Mouse (Mus musculus) MEL (cell line): ENCODE results near the gene Ppp2r2d. TPM values are rescaled to one million over a fixed set of nuclear protein-coding genes. Genes with fewer than 3 reads are reported as not detected.

ENCODE experiments used
- DNase-seq: peaks from one replicate; pipeline ENCODE4 v3.0.0; 2011; ENCODE audit warnings: low read depth, low spot score
- H3K27ac ChIP-seq: 2 replicates; pipeline ENCODE4 v1.5.1; 2012; ENCODE audit warnings: low read depth, mild to moderate bottlenecking, control low read depth, low read length, moderate library complexity; ENCODE audit not compliant: control insufficient read depth
- H3K27me3 ChIP-seq, 2 experiments: fragments of 150-350 bp in 1 of 2; sonication (generic) in 1 of 2; 2 replicates each; pipeline ENCODE4 v1.6.1; 2012; ENCODE audit warnings: low read length in 2 of 2, mild to moderate bottlenecking in 2 of 2, improper control_type of control experiment in 1 of 2, moderate library complexity in 1 of 2; ENCODE audit not compliant: insufficient read depth in 2 of 2, control insufficient read depth in 1 of 2
- H3K36me3 ChIP-seq, 2 experiments: 2 replicates each; pipeline ENCODE4 v1.6.1; 2012 to 2014; ENCODE audit warnings: low read length in 2 of 2, improper control_type of control experiment in 1 of 2, inconsistent platforms in 1 of 2, mild to moderate bottlenecking in 1 of 2; ENCODE audit not compliant: insufficient read depth in 2 of 2, control insufficient read depth in 1 of 2
- H3K4me1 ChIP-seq, 2 experiments: fragments of 150-350 bp in 1 of 2; sonication (generic) in 1 of 2; 2 replicates each; pipeline ENCODE4 v1.6.1; 2012; ENCODE audit warnings: low read length in 2 of 2, improper control_type of control experiment in 1 of 2, mild to moderate bottlenecking in 1 of 2; ENCODE audit not compliant: insufficient read depth in 2 of 2, control insufficient read depth in 1 of 2
- H3K4me3 ChIP-seq, 2 experiments: fragments of 150-350 bp in 1 of 2; sonication (generic) in 1 of 2; 2 replicates each; pipeline ENCODE4 v1.5.1; 2012; ENCODE audit warnings: low read depth in 2 of 2, low read length in 2 of 2, mild to moderate bottlenecking in 2 of 2, moderate library complexity in 2 of 2, control low read depth in 1 of 2, improper control_type of control experiment in 1 of 2; ENCODE audit not compliant: control insufficient read depth in 1 of 2, insufficient read depth in 1 of 2
- H3K79me2 ChIP-seq: 2 replicates; pipeline ENCODE4 v1.6.1; 2012; ENCODE audit warnings: mild to moderate bottlenecking, low read length, moderate library complexity; ENCODE audit not compliant: control insufficient read depth, poor library complexity, insufficient read depth
- H3K9ac ChIP-seq: 2 replicates; pipeline ENCODE4 v1.6.1; 2012; ENCODE audit warnings: low read depth, mild to moderate bottlenecking, control low read depth, low read length, moderate library complexity; ENCODE audit not compliant: control insufficient read depth, poor library complexity, severe bottlenecking
- H3K9me3 ChIP-seq: fragments of 150-350 bp; sonication (generic); replicated peaks from 2 replicates; pipeline ENCODE4 v1.6.1; 2012; ENCODE audit warnings: mild to moderate bottlenecking, low read length, improper control_type of control experiment, moderate library complexity; ENCODE audit not compliant: insufficient read depth
- BHLHE40 ChIP-seq: IDR thresholded peaks from 2 replicates; pipeline ENCODE4 v1.6.1; 2012; ENCODE audit warnings: low read depth, mild to moderate bottlenecking, inconsistent platforms, low read length, improper control_type of control experiment, borderline replicate concordance
- CHD1 ChIP-seq: IDR thresholded peaks from 2 replicates; pipeline ENCODE4 v1.6.1; 2012; ENCODE audit warnings: low read depth, mild to moderate bottlenecking, inconsistent platforms, low read length, improper control_type of control experiment
- CHD2 ChIP-seq: IDR thresholded peaks from 2 replicates; pipeline ENCODE4 v1.6.1; 2011; ENCODE audit warnings: low read length, improper control_type of control experiment
- CTCF ChIP-seq, 3 experiments: IDR thresholded peaks in 2 of 3; conservative IDR thresholded peaks in 1 of 3; 2 replicates each; pipeline ENCODE4 v1.5.1; 2011 to 2012; ENCODE audit warnings: low read length in 3 of 3, low read depth in 2 of 3, mild to moderate bottlenecking in 2 of 3, improper control_type of control experiment in 1 of 3, inconsistent platforms in 1 of 3, mixed read lengths in 1 of 3, moderate library complexity in 1 of 3; ENCODE audit not compliant: control insufficient read depth in 1 of 3, insufficient read depth in 1 of 3, poor library complexity in 1 of 3, severe bottlenecking in 1 of 3
- E2F4 ChIP-seq: IDR thresholded peaks from 2 replicates; pipeline ENCODE4 v1.6.1; 2011; ENCODE audit warnings: low read depth, low read length, improper control_type of control experiment, borderline replicate concordance
- EP300 ChIP-seq, 2 experiments: IDR thresholded peaks; 2 replicates each; pipeline ENCODE4 v1.6.1; 2011; ENCODE audit warnings: improper control_type of control experiment in 2 of 2, low read length in 2 of 2, low read depth in 1 of 2, mild to moderate bottlenecking in 1 of 2
- ETS1 ChIP-seq: IDR thresholded peaks from 2 replicates; pipeline ENCODE4 v1.6.1; 2012; ENCODE audit warnings: low read depth, mild to moderate bottlenecking, inconsistent platforms, low read length, improper control_type of control experiment, moderate library complexity
- GABPA ChIP-seq: IDR thresholded peaks from 2 replicates; pipeline ENCODE4 v1.6.1; 2012; ENCODE audit warnings: low read depth, mild to moderate bottlenecking, inconsistent platforms, low read length, improper control_type of control experiment, moderate library complexity
- GATA1 ChIP-seq: IDR thresholded peaks from 2 replicates; pipeline ENCODE4 v1.6.1; 2011; ENCODE audit warnings: low read depth, low read length, improper control_type of control experiment
- MAFK ChIP-seq: IDR thresholded peaks from 2 replicates; pipeline ENCODE4 v1.6.1; 2011; ENCODE audit warnings: low read depth, mild to moderate bottlenecking, low read length, improper control_type of control experiment, borderline replicate concordance
- MAX ChIP-seq: IDR thresholded peaks from 2 replicates; pipeline ENCODE4 v1.6.1; 2011; ENCODE audit warnings: low read length, improper control_type of control experiment
- MAZ ChIP-seq: IDR thresholded peaks from 2 replicates; pipeline ENCODE4 v1.6.1; 2012; ENCODE audit warnings: low read depth, mild to moderate bottlenecking, inconsistent platforms, low read length, improper control_type of control experiment
- MXI1 ChIP-seq: IDR thresholded peaks from 2 replicates; pipeline ENCODE4 v1.6.1; 2011; ENCODE audit warnings: mild to moderate bottlenecking, low read depth, low read length, improper control_type of control experiment
- MYB ChIP-seq: IDR thresholded peaks from 2 replicates; pipeline ENCODE4 v1.6.1; 2011; ENCODE audit warnings: mild to moderate bottlenecking, low read depth, low read length, improper control_type of control experiment
- NELFE ChIP-seq: IDR thresholded peaks from 2 replicates; pipeline ENCODE4 v1.6.1; 2011; ENCODE audit warnings: low read depth, low read length, improper control_type of control experiment
- NRF1 ChIP-seq: IDR thresholded peaks from 2 replicates; pipeline ENCODE4 v1.6.1; 2014; ENCODE audit warnings: low read depth, mild to moderate bottlenecking, inconsistent platforms, low read length, improper control_type of control experiment, moderate library complexity; ENCODE audit not compliant: poor library complexity, insufficient read depth, severe bottlenecking
- POLR2AphosphoS2 ChIP-seq: IDR thresholded peaks from 2 replicates; pipeline ENCODE4 v1.6.1; 2011; ENCODE audit warnings: low read length, improper control_type of control experiment
- RCOR1 ChIP-seq: IDR thresholded peaks from 2 replicates; pipeline ENCODE4 v1.6.1; 2012; ENCODE audit warnings: low read depth, mild to moderate bottlenecking, inconsistent platforms, low read length, improper control_type of control experiment
- TCF12 ChIP-seq: IDR thresholded peaks from 2 replicates; pipeline ENCODE4 v1.6.1; 2014; ENCODE audit warnings: low read depth, mild to moderate bottlenecking, inconsistent platforms, low read length, improper control_type of control experiment, moderate library complexity
- UBTF ChIP-seq: IDR thresholded peaks from 2 replicates; pipeline ENCODE4 v1.6.1; 2012; ENCODE audit warnings: low read depth, mild to moderate bottlenecking, inconsistent platforms, low read length, improper control_type of control experiment, moderate library complexity, borderline replicate concordance; ENCODE audit not compliant: insufficient read depth
- USF2 ChIP-seq, 2 experiments: IDR thresholded peaks; 2 replicates each; pipeline ENCODE4 v1.6.1; 2011 to 2012; ENCODE audit warnings: improper control_type of control experiment in 2 of 2, low read length in 2 of 2, borderline replicate concordance in 1 of 2, inconsistent platforms in 1 of 2, low read depth in 1 of 2, mild to moderate bottlenecking in 1 of 2; ENCODE audit not compliant: insufficient read depth in 1 of 2
- ZKSCAN1 ChIP-seq: IDR thresholded peaks from 2 replicates; pipeline ENCODE4 v1.6.1; 2012; ENCODE audit warnings: low read depth, mild to moderate bottlenecking, inconsistent platforms, low read length, improper control_type of control experiment, moderate library complexity
- ZNF384 ChIP-seq: IDR thresholded peaks from 2 replicates; pipeline ENCODE4 v1.6.1; 2012; ENCODE audit warnings: low read depth, mild to moderate bottlenecking, inconsistent platforms, low read length, improper control_type of control experiment
- polyA plus RNA-seq, 2 experiments: library from polyadenylated mRNA; stranded (reverse) in 1 of 2; unstranded in 1 of 2; fragments of >175 nt in 1 of 2; fragments of >200 nt in 1 of 2; gene quantifications; 2 replicates each; pipeline versions ENCODE4 v1.2.1 to v1.2.4; 2012; ENCODE audit warnings: low replicate concordance in 2 of 2, low read depth in 1 of 2; ENCODE audit not compliant: insufficient read length in 2 of 2, insufficient read depth in 1 of 2, missing spikeins in 1 of 2
- total RNA-seq: library from RNA; depleted of rRNA; stranded (reverse); fragments of 300-350 nt; gene quantifications from 2 replicates; pipeline ENCODE4 v1.2.3, GENCODE M21; 2012

The Ppp2r2d gene
- total and polyA plus RNA-seq, 3 experiments: 30.9 to 46.6 TPM; not detected in 1

DNA sequence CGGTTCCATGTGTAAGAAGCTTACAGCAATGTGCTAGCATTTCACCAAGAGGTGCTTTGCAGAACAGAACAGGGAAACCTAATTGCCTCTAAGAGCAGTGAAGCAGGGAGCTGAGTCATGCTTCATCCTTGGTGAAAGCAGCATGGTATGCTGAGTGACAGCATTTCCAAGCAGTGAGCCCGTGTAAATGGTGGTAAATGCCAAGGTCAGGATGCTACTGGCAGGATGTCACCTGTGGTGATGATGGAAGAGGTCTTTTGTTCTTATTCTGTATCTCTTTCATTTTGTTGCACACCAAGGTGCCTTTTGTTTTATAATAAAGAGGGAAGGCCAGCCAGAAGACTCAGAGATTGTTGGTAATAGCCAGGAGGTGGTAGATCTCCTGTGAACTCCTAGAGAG, 10.8 kb downstream of the Ppp2r2d start:
- Histone ChIP-seq H3K36me3 (peaks cover 0 to 20% of the 10 kb centered on the region in 2 experiments; a peak in 3 of 4 replicates), H3K9me3 (no peaks in the 10 kb centered on the region), H3K27ac (no peak overlapping the region), H3K4me1 (no peaks in the 10 kb centered on the region), H3K27me3 (no peaks in the 10 kb centered on the region), H3K9ac (no peak overlapping the region), H3K79me2 (peaks cover 6% of the 10 kb centered on the region), H3K4me3 (no peak overlapping the region)
- TF ChIP-seq E2F4 (no peak), NELFE (no peak), MYB (no peak), CHD1 (no peak), ZNF384 (no peak), RCOR1 (no peak), POLR2AphosphoS2 (no peak), NRF1 (no peak), ETS1 (no peak)
- no peak for DNase-seq

DNA sequence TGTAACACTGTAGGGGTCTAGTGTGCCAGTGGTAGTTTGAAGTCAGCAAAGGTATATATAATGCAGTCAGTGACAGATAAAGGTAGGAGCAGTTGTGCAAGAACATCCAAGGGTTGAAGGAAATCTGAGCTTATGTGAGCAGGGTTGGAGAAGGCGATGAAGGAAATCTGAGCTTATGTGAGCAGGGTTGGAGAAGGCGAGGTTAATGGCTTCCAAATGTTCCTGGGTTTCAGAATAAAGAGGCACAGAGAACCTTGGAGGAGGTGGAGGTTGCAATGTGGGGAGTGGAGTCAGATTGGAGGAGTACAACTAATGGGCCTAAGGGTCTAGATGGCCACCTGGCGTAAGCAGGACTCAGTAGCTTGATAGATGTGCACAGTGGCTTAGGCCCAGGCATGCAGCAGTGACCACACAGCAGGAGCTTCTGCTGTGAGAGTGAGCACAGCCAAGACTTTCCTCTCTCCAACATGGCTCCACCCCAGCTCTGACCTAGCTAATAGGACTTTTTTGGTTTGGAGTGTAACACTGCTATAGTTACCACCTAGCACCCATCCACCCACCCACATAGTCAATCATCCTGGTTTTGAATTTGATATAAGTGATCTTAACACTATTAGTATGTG, 18.2 kb downstream of the Ppp2r2d start:
- TF ChIP-seq CHD2 (no peak), E2F4 (no peak), MAX (no peak), EP300 (IDR thresholded peaks at IDR 0.05; ENCODE audit: low read depth in 1 of 2, low read length in 2 of 2) (no peak), MXI1 (no peak), MAFK (no peak), GABPA (no peak), ZKSCAN1 (no peak), BHLHE40 (no peak), MAZ (no peak), GATA1 (no peak), UBTF (no peak), RCOR1 (no peak), USF2 (IDR thresholded peaks at IDR 0.05; ENCODE audit: borderline replicate concordance in 1 of 2, insufficient read depth in 1 of 2, low read depth in 1 of 2, low read length in 2 of 2) (no peak), CTCF (IDR thresholded peaks at IDR 0.05 in 2 of 3, conservative IDR thresholded peaks at IDR 0.05 in 1 of 3; ENCODE audit: control insufficient read depth in 1 of 3, insufficient read depth in 1 of 3, low read depth in 2 of 3, low read length in 3 of 3, poor library complexity in 1 of 3, severe bottlenecking in 1 of 3) (no peak), ETS1 (no peak), TCF12 (no peak)
- TF ChIP-seq, all 39 proteins: peak for 0
- Histone ChIP-seq H3K9ac (no peak overlapping the region), H3K36me3 (peaks cover 0 to 12% of the 10 kb centered on the region in 2 experiments), H3K4me3 (no peak overlapping the region), H3K4me1 (no peaks in the 10 kb centered on the region), H3K27me3 (no peaks in the 10 kb centered on the region), H3K79me2 (peaks cover 10% of the 10 kb centered on the region), H3K27ac (no peak overlapping the region), H3K9me3 (no peaks in the 10 kb centered on the region)
- DNase-seq: no peak
